Mouse (Mus musculus) G1E (cell line): ENCODE data around the gene Stil.

Source experiments
- CTCF ChIP-seq: IDR thresholded peaks from 2 replicates; pipeline ENCODE4 v1.5.1; 2012; ENCODE audit warnings: low read depth, low read length, inconsistent platforms, mixed read lengths
- GATA1 ChIP-seq: IDR thresholded peaks from 2 replicates; pipeline ENCODE4 v1.6.1; 2012; ENCODE audit warnings: borderline replicate concordance, low read length, inconsistent platforms, mixed read lengths

DNA sequence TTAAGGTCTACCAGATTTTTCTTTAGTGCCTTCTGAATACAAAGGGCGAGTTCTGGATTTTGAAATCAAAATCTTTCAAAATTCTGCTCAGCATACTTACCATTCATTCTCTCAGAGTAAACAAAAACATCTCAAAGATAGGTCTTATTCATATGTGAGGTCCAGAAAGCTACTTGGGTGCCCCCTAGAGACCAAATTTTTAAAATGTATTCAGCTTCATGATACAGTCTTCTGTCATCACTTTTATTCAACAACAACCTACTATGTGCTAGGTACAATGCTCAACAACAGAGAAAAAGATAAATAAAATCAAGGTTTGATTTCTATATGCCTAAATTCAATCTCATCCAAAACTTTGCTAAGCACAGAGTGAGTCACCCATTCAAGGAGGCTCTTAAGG, 16.9 kb upstream of the Stil start:
- TF ChIP-seq CTCF (no peak), GATA1 (no peak)
